Mouse (Mus musculus) forebrain, postnatal 0 days (tissue): Measurements from ENCODE around the gene Alg11. TPM values are rescaled to one million over a fixed set of nuclear protein-coding genes. Genes with fewer than 3 reads are reported as not detected.

Source experiments
- ATAC-seq: fragments of 200-750 bp; cut with Nextera tagmentation; 2 replicates; pipeline ENCODE4 v1.8.0; 2017; ENCODE audit warnings: mild to moderate bottlenecking, moderate library complexity
- DNase-seq: peaks from one replicate; pipeline ENCODE4 v3.0.0-alpha.2; 2015
- H3K27ac ChIP-seq: fragments of 300-500 bp; sonication (generic); 2 replicates; pipeline ENCODE4 v1.5.1; 2014; ENCODE audit warnings: low read depth, mild to moderate bottlenecking, antibody characterized with exemption, low read length, moderate library complexity, mixed read lengths
- H3K27me3 ChIP-seq: fragments of 300-500 bp; sonication (generic); 2 replicates; pipeline ENCODE4 v1.6.1; 2014; ENCODE audit warnings: mild to moderate bottlenecking, low read length, mixed read lengths; ENCODE audit not compliant: insufficient read depth
- H3K36me3 ChIP-seq: fragments of 300-500 bp; sonication (generic); 2 replicates; pipeline ENCODE4 v1.6.1; 2014; ENCODE audit warnings: mild to moderate bottlenecking, moderate library complexity; ENCODE audit not compliant: insufficient read depth
- H3K4me1 ChIP-seq: fragments of 300-500 bp; sonication (generic); 2 replicates; pipeline ENCODE4 v1.6.1; 2014; ENCODE audit warnings: antibody characterized with exemption; ENCODE audit not compliant: insufficient read depth
- H3K4me2 ChIP-seq: fragments of 300-500 bp; sonication (generic); 2 replicates; pipeline ENCODE4 v1.6.1; 2014; ENCODE audit warnings: low read depth, mild to moderate bottlenecking, moderate library complexity
- H3K4me3 ChIP-seq: fragments of 300-500 bp; sonication (generic); 2 replicates; pipeline ENCODE4 v1.5.1; 2014; ENCODE audit warnings: low read depth, low read length, mixed read lengths
- H3K9ac ChIP-seq: fragments of 300-500 bp; sonication (generic); 2 replicates; pipeline ENCODE4 v1.6.1; 2014; ENCODE audit warnings: mild to moderate bottlenecking
- H3K9me3 ChIP-seq: fragments of 300-500 bp; sonication (generic); 2 replicates; pipeline ENCODE4 v1.6.1; 2016; ENCODE audit warnings: low read length
- CTCF ChIP-seq: sonication (generic); IDR thresholded peaks from 2 replicates; pipeline ENCODE4 v1.5.1; 2016; ENCODE audit warnings: antibody characterized with exemption, control low read depth, low read depth
- WGBS: fragments of 180-500 bp; shearing (Covaris S2); extraction: QIAGEN DNeasy Blood & Tissue Kit; methylation state at CpG from one replicate; pipeline ENCODE4 v1.1.7; 2014; 5-methylcytosine and 5-hydroxymethylcytosine counted together
- polyA plus RNA-seq: library from polyadenylated mRNA; unstranded; fragments of >200 nt; fragmentation: Nextera tagmentation; extraction: Ambion mirVana; gene quantifications from 2 replicates; pipeline ENCODE4 v1.2.1, GENCODE M21; 2015
- total RNA-seq: library from RNA; depleted of rRNA; stranded (reverse); fragments of >200 nt; gene quantifications from 2 replicates; pipeline ENCODE4 v1.2.3, GENCODE M21; 2014

Gene Alg11
- total and polyA plus RNA-seq, 2 experiments from 2014 or later = 29.1 to 44.6 TPM

GRCm38 (mm10) chr8:22030990-22031389 lies 29.5 kb upstream of the Alg11 start:
- no peak for DNase-seq
- H3K9me3 ChIP-seq = no peaks in the 10 kb centered on the region
- H3K36me3 ChIP-seq = no peaks in the 10 kb centered on the region
- no peak overlapping the region for H3K27ac ChIP-seq
- H3K4me2 ChIP-seq = no peak overlapping the region
- no peak overlapping the region for H3K4me3 ChIP-seq
- H3K27me3 ChIP-seq = no peaks in the 10 kb centered on the region
- TF ChIP-seq CTCF = no peak
- H3K9ac ChIP-seq = no peak overlapping the region
- no peak for ATAC-seq
- no peaks in the 10 kb centered on the region for H3K4me1 ChIP-seq
- WGBS = 94% methylated on average over 3 of the region's 3 CpGs

GRCm38 (mm10) chr8:22036137-22036536 lies 24.4 kb upstream of the Alg11 start:
- Histone ChIP-seq H3K4me2 (no peak overlapping the region), H3K9ac (no peak overlapping the region), H3K4me1 (no peaks in the 10 kb centered on the region), H3K27me3 (no peaks in the 10 kb centered on the region), H3K36me3 (no peaks in the 10 kb centered on the region), H3K9me3 (no peaks in the 10 kb centered on the region), H3K4me3 (no peak overlapping the region), H3K27ac (no peak overlapping the region)
- no peak for DNase-seq
- no peak for ATAC-seq
- no peak for TF ChIP-seq CTCF
- WGBS = 84% methylated on average over 9 of the region's 9 CpGs

GRCm38 (mm10) chr8:22037022-22037421 lies 23.5 kb upstream of the Alg11 start:
- Histone ChIP-seq H3K9ac (no peak overlapping the region), H3K27ac (no peak overlapping the region), H3K36me3 (no peaks in the 10 kb centered on the region), H3K9me3 (no peaks in the 10 kb centered on the region), H3K4me3 (no peak overlapping the region), H3K27me3 (no peaks in the 10 kb centered on the region), H3K4me1 (no peaks in the 10 kb centered on the region), H3K4me2 (no peak overlapping the region)
- no peak for ATAC-seq
- DNase-seq = no peak
- 78% methylated on average over 7 of the region's 7 CpGs for WGBS
- TF ChIP-seq CTCF = no peak

- Histone ChIP-seq H3K27me3 (no peaks in the 10 kb centered on the region), H3K9me3 (no peaks in the 10 kb centered on the region), H3K4me1 (no peaks in the 10 kb centered on the region), H3K36me3 (no peaks in the 10 kb centered on the region), H3K4me3 (no peak overlapping the region), H3K27ac (no peak overlapping the region), H3K9ac (no peak overlapping the region), H3K4me2 (no peak overlapping the region)
- no peak for DNase-seq
- WGBS = 9% methylated on average over 15 of the region's 15 CpGs
- peak; percentile 42; the same call in 1 of the 2 replicates for ATAC-seq
- TF ChIP-seq CTCF = no peak
Observed at GRCm38 (mm10) chr8:22039468-22040152, 20.9 kb upstream of the Alg11 start.

- ATAC-seq = peak; percentile 5; the same call in 1 of the 2 replicates
Observed at GRCm38 (mm10) chr8:22040153-22040509, 20.4 kb upstream of the Alg11 start.

GRCm38 (mm10) chr8:22042515-22042914 lies 18.0 kb upstream of the Alg11 start:
- ATAC-seq = no peak
- no peak overlapping the region for H3K9ac ChIP-seq
- no peak overlapping the region for H3K27ac ChIP-seq
- no peak overlapping the region for H3K4me3 ChIP-seq
- no peaks in the 10 kb centered on the region for H3K4me1 ChIP-seq
- DNase-seq = no peak
- H3K9me3 ChIP-seq = no peaks in the 10 kb centered on the region
- H3K4me2 ChIP-seq = no peak overlapping the region
- no peaks in the 10 kb centered on the region for H3K36me3 ChIP-seq
- no peak for TF ChIP-seq CTCF
- WGBS = 79% methylated on average over 3 of the region's 3 CpGs
- no peaks in the 10 kb centered on the region for H3K27me3 ChIP-seq

More at GRCm38 (mm10) chr8:22040153-22040509, 20.4 kb upstream of the Alg11 start:
- H3K9ac ChIP-seq = no peak overlapping the region
- no peaks in the 10 kb centered on the region for H3K4me1 ChIP-seq
- TF ChIP-seq CTCF = no peak
- DNase-seq = no peak
- no peaks in the 10 kb centered on the region for H3K9me3 ChIP-seq
- no peaks in the 10 kb centered on the region for H3K36me3 ChIP-seq
- H3K4me2 ChIP-seq = no peak overlapping the region
- no peaks in the 10 kb centered on the region for H3K27me3 ChIP-seq
- WGBS = 35% methylated on average over 6 of the region's 6 CpGs
- no peak overlapping the region for H3K4me3 ChIP-seq
- no peak overlapping the region for H3K27ac ChIP-seq

GRCm38 (mm10) chr8:22043706-22044105 lies 16.8 kb upstream of the Alg11 start:
- no peaks in the 10 kb centered on the region for H3K36me3 ChIP-seq
- H3K4me2 ChIP-seq = no peak overlapping the region
- H3K4me3 ChIP-seq = no peak overlapping the region
- H3K27ac ChIP-seq = no peak overlapping the region
- no peaks in the 10 kb centered on the region for H3K9me3 ChIP-seq
- H3K4me1 ChIP-seq = no peaks in the 10 kb centered on the region
- no peaks in the 10 kb centered on the region for H3K27me3 ChIP-seq
- H3K9ac ChIP-seq = no peak overlapping the region
- no peak for DNase-seq
- no peak for ATAC-seq
- WGBS = 69% methylated on average over 12 of the region's 12 CpGs
- no peak for TF ChIP-seq CTCF
